Mouse (Mus musculus): ENCODE results near the gene Clip1. TPM values are rescaled to one million over a fixed set of nuclear protein-coding genes. Genes with fewer than 3 reads are reported as not detected.

Gene Clip1
- polyA plus RNA-seq, 1 experiment from 2014 or later, result 37.8 TPM

GRCm38 (mm10) chr5:123607211-123607669 is 77.2 kb downstream of the Clip1 start:
- Histone ChIP-seq H3K27me3 (ENCODE audit: control insufficient read depth, insufficient read depth, low read length) (no peaks in the 10 kb centered on the region), H3K36me3 (ENCODE audit: control insufficient read depth, insufficient read depth, low read length) (peaks cover 10% of the 10 kb centered on the region; the same call in 1 of the 2 replicates), H3K4me1 (ENCODE audit: control insufficient read depth, insufficient read depth, low read length) (no peaks in the 10 kb centered on the region), H3K4me2 (ENCODE audit: low read depth, severe bottlenecking) (no peak overlapping the region), H3K9ac (ENCODE audit: low read length) (no peak overlapping the region), H3K4me3 (ENCODE audit: low read depth, low read length) (no peak overlapping the region), H3K27ac (replicated peaks; ENCODE audit: low read depth, low read length) (no peak overlapping the region), H3K9me3 (ENCODE audit: control insufficient read depth, low read length) (no peaks in the 10 kb centered on the region)
- 86% methylated on average over 3 of the region's 3 CpGs for WGBS
- DNase-seq (ENCODE audit: low spot score) (no peak), ATAC-seq (ENCODE audit: insufficient number of reproducible peaks, low FRiP score, low TSS enrichment, low read depth) (no peak)

- 80% methylated on average over 11 of the region's 11 CpGs for WGBS
- no peak for ATAC-seq (ENCODE audit: insufficient number of reproducible peaks, low FRiP score, low TSS enrichment, low read depth)
Measured at GRCm38 (mm10) chr5:123603496-123603895, 80.9 kb downstream of the Clip1 start.

GRCm38 (mm10) chr5:123602174-123602573 is 82.2 kb downstream of the Clip1 start:
- no peak overlapping the region for H3K4me3 ChIP-seq (ENCODE audit: low read depth, low read length)
- H3K27me3 ChIP-seq (ENCODE audit: control insufficient read depth, insufficient read depth, low read length), result no peaks in the 10 kb centered on the region
- no peak overlapping the region for H3K9ac ChIP-seq (ENCODE audit: low read length)
- WGBS, result 83% methylated on average over 6 of the region's 6 CpGs
- H3K27ac ChIP-seq (replicated peaks; ENCODE audit: low read depth, low read length), result no peak overlapping the region
- no peaks in the 10 kb centered on the region for H3K4me1 ChIP-seq (ENCODE audit: control insufficient read depth, insufficient read depth, low read length)
- no peak for DNase-seq (ENCODE audit: low spot score)
- peaks cover 4% of the 10 kb centered on the region; the same call in 1 of the 2 replicates for H3K36me3 ChIP-seq (ENCODE audit: control insufficient read depth, insufficient read depth, low read length)
- no peak overlapping the region for H3K4me2 ChIP-seq (ENCODE audit: low read depth, severe bottlenecking)
- no peaks in the 10 kb centered on the region for H3K9me3 ChIP-seq (ENCODE audit: control insufficient read depth, low read length)
- no peak for ATAC-seq (ENCODE audit: insufficient number of reproducible peaks, low FRiP score, low TSS enrichment, low read depth)

More at GRCm38 (mm10) chr5:123603496-123603895, 80.9 kb downstream of the Clip1 start:
- Histone ChIP-seq H3K27ac (replicated peaks; ENCODE audit: low read depth, low read length) (no peak overlapping the region), H3K4me3 (ENCODE audit: low read depth, low read length) (no peak overlapping the region), H3K36me3 (ENCODE audit: control insufficient read depth, insufficient read depth, low read length) (peaks cover 7% of the 10 kb centered on the region; the same call in 1 of the 2 replicates), H3K9ac (ENCODE audit: low read length) (no peak overlapping the region), H3K27me3 (ENCODE audit: control insufficient read depth, insufficient read depth, low read length) (no peaks in the 10 kb centered on the region), H3K4me1 (ENCODE audit: control insufficient read depth, insufficient read depth, low read length) (no peaks in the 10 kb centered on the region), H3K4me2 (ENCODE audit: low read depth, severe bottlenecking) (no peak overlapping the region), H3K9me3 (ENCODE audit: control insufficient read depth, low read length) (no peaks in the 10 kb centered on the region)
- DNase-seq (ENCODE audit: low spot score), result no peak

GRCm38 (mm10) chr5:123599319-123599718 is 85.1 kb downstream of the Clip1 start:
- Histone ChIP-seq H3K27me3 (ENCODE audit: control insufficient read depth, insufficient read depth, low read length) (no peaks in the 10 kb centered on the region), H3K36me3 (ENCODE audit: control insufficient read depth, insufficient read depth, low read length) (no peaks in the 10 kb centered on the region), H3K9ac (ENCODE audit: low read length) (no peak overlapping the region), H3K4me3 (ENCODE audit: low read depth, low read length) (no peak overlapping the region), H3K9me3 (ENCODE audit: control insufficient read depth, low read length) (no peaks in the 10 kb centered on the region), H3K27ac (replicated peaks; ENCODE audit: low read depth, low read length) (no peak overlapping the region), H3K4me2 (ENCODE audit: low read depth, severe bottlenecking) (no peak overlapping the region), H3K4me1 (ENCODE audit: control insufficient read depth, insufficient read depth, low read length) (no peaks in the 10 kb centered on the region)
- 50% methylated on average over 6 of the region's 6 CpGs for WGBS
- no peak for ATAC-seq (ENCODE audit: insufficient number of reproducible peaks, low FRiP score, low TSS enrichment, low read depth)
- DNase-seq (ENCODE audit: low spot score), result no peak

GRCm38 (mm10) chr5:123593622-123594280 is 90.7 kb downstream of the Clip1 start:
- ATAC-seq (ENCODE audit: insufficient number of reproducible peaks, low FRiP score, low TSS enrichment, low read depth), result no peak
- H3K27ac ChIP-seq (replicated peaks; ENCODE audit: low read depth, low read length), result no peak overlapping the region
- no peak for DNase-seq (ENCODE audit: low spot score)
- H3K4me2 ChIP-seq (ENCODE audit: low read depth, severe bottlenecking), result no peak overlapping the region
- H3K9me3 ChIP-seq (ENCODE audit: control insufficient read depth, low read length), result no peaks in the 10 kb centered on the region
- H3K9ac ChIP-seq (ENCODE audit: low read length), result no peak overlapping the region
- H3K36me3 ChIP-seq (ENCODE audit: control insufficient read depth, insufficient read depth, low read length), result peaks cover 3% of the 10 kb centered on the region
- H3K4me3 ChIP-seq (ENCODE audit: low read depth, low read length), result no peak overlapping the region
- WGBS, result 83% methylated on average over 10 of the region's 10 CpGs
- no peaks in the 10 kb centered on the region for H3K4me1 ChIP-seq (ENCODE audit: control insufficient read depth, insufficient read depth, low read length)
- no peaks in the 10 kb centered on the region for H3K27me3 ChIP-seq (ENCODE audit: control insufficient read depth, insufficient read depth, low read length)

GRCm38 (mm10) chr5:123580043-123580442 is 104.4 kb downstream of the Clip1 start:
- Histone ChIP-seq H3K9ac (ENCODE audit: low read length) (no peak overlapping the region), H3K4me3 (ENCODE audit: low read depth, low read length) (no peak overlapping the region), H3K36me3 (ENCODE audit: control insufficient read depth, insufficient read depth, low read length) (peaks cover 7% of the 10 kb centered on the region; the same call in 1 of the 2 replicates), H3K9me3 (ENCODE audit: control insufficient read depth, low read length) (no peaks in the 10 kb centered on the region), H3K4me2 (ENCODE audit: low read depth, severe bottlenecking) (no peak overlapping the region), H3K4me1 (ENCODE audit: control insufficient read depth, insufficient read depth, low read length) (no peaks in the 10 kb centered on the region), H3K27me3 (ENCODE audit: control insufficient read depth, insufficient read depth, low read length) (no peaks in the 10 kb centered on the region), H3K27ac (replicated peaks; ENCODE audit: low read depth, low read length) (no peak overlapping the region)
- DNase-seq (ENCODE audit: low spot score), result no peak
- ATAC-seq (ENCODE audit: insufficient number of reproducible peaks, low FRiP score, low TSS enrichment, low read depth), result no peak
- 96% methylated on average over 6 of the region's 6 CpGs for WGBS

GRCm38 (mm10) chr5:123576696-123577095 is 107.7 kb downstream of the Clip1 start:
- Histone ChIP-seq H3K4me1 (ENCODE audit: control insufficient read depth, insufficient read depth, low read length) (no peaks in the 10 kb centered on the region), H3K27ac (replicated peaks; ENCODE audit: low read depth, low read length) (no peak overlapping the region), H3K4me2 (ENCODE audit: low read depth, severe bottlenecking) (no peak overlapping the region), H3K4me3 (ENCODE audit: low read depth, low read length) (no peak overlapping the region), H3K36me3 (ENCODE audit: control insufficient read depth, insufficient read depth, low read length) (no peaks in the 10 kb centered on the region; the same call in 1 of the 2 replicates), H3K27me3 (ENCODE audit: control insufficient read depth, insufficient read depth, low read length) (no peaks in the 10 kb centered on the region), H3K9ac (ENCODE audit: low read length) (no peak overlapping the region), H3K9me3 (ENCODE audit: control insufficient read depth, low read length) (no peaks in the 10 kb centered on the region)
- WGBS, result 79% methylated on average over 3 of the region's 3 CpGs
- ATAC-seq (ENCODE audit: insufficient number of reproducible peaks, low FRiP score, low TSS enrichment, low read depth) (no peak), DNase-seq (ENCODE audit: low spot score) (no peak)

- Histone ChIP-seq H3K9ac (ENCODE audit: low read length) (no peak overlapping the region), H3K4me1 (ENCODE audit: control insufficient read depth, insufficient read depth, low read length) (no peaks in the 10 kb centered on the region), H3K27me3 (ENCODE audit: control insufficient read depth, insufficient read depth, low read length) (no peaks in the 10 kb centered on the region), H3K36me3 (ENCODE audit: control insufficient read depth, insufficient read depth, low read length) (no peaks in the 10 kb centered on the region; the same call in 1 of the 2 replicates), H3K4me3 (ENCODE audit: low read depth, low read length) (peak overlapping the region; percentile 87; the same call in 1 of the 2 replicates), H3K4me2 (ENCODE audit: low read depth, severe bottlenecking) (peak overlapping the region; percentile 32), H3K27ac (replicated peaks; ENCODE audit: low read depth, low read length) (no peak overlapping the region), H3K9me3 (ENCODE audit: control insufficient read depth, low read length) (no peaks in the 10 kb centered on the region)
- DNase-seq (ENCODE audit: low spot score), result peak; percentile 21
- peak; percentile 13; the same call in 1 of the 2 replicates for ATAC-seq (ENCODE audit: insufficient number of reproducible peaks, low FRiP score, low TSS enrichment, low read depth)
- 64% methylated on average over 8 of the region's 8 CpGs for WGBS
Measured at GRCm38 (mm10) chr5:123573362-123573761, 111.1 kb downstream of the Clip1 start.

Measured in limb, embryonic 11.5 days (tissue).